Mouse (Mus musculus): ENCODE data around the gene Ttn.

DNA sequence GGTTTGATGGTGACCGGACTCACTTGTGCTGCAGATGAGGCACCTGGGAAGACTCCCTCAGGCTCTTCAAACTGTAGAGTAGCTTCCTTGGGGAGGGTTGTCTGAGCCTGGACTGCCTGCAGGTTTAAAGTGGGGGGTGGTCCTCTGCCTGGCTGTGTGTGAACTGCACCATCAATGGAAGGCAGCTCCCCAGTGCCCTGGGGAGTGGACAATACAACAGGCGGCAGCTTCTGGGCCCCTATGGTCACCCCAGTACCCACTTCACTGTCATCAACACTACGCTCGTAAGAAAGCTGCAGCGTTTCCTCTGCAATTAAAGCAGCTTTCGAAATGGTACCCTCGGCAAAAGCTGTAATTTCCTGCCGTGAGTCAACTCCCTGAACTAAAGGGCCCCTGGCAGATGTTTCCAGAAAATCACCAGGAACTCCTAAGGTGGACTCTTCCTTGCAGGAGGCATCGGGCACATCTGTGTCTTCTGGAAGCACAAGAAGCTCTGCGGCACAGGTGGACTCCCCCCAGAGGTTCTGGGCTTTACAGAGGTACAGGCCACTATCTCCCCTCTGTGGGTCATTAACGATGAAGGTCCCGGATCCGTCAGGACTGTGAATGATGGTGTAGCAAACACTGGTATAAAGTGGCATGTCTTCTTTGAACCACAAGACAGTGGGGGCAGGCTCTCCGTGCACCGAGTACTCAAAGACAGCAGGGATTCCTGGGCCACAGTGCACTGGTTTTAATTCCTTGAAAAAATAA is 73.5 kb downstream of the Ttn start:
- TF ChIP-seq POLR2A (IDR thresholded peaks at IDR 0.05; ENCODE audit: extremely low read depth, insufficient read depth, low read length) (no peak), CTCF (IDR thresholded peaks at IDR 0.05; ENCODE audit: extremely low read depth, insufficient read depth, low read length) (no peak)

All from cortical plate, adult 2 months (tissue).